Mouse (Mus musculus) heart, postnatal 36 days (tissue): ENCODE measurements around the gene Ap3d1. TPM values are rescaled to one million over a fixed set of nuclear protein-coding genes. Genes with fewer than 3 reads are reported as not detected.

ENCODE experiments used
- DNase-seq, 2 experiments: peaks; one replicate each; pipeline ENCODE4 v3.0.0; 2021 to 2022
- intact Hi-C: fragments of 180-260 bp; cut with DNase I; formaldehyde crosslinking; loops from one replicate; pipeline ENCODE4 v1.15.1; 2025
- total RNA-seq, 2 experiments: library from RNA; stranded (reverse); gene quantifications; 2 replicates each; pipeline ENCODE4 v1.2.3; 2021

Gene Ap3d1
- total RNA-seq, 2 experiments from 2014 or later, result 35.1 to 43.5 TPM

- intact Hi-C loops, result loop anchor here (1.0 kb wide), 1 partner anchor 10 kb away; no protein-coding TSS in a partner anchor
- no peak for DNase-seq
These were observed 67.1 kb downstream of the Ap3d1 start for GRCm38 (mm10) chr10:80674851-80675404.

- intact Hi-C loops, result loop anchor here (1.0 kb wide), 1 partner anchor 9 kb away; no protein-coding TSS in a partner anchor
- DNase-seq, result peak; percentile 69 to 75
These were observed 67.8 kb downstream of the Ap3d1 start for GRCm38 (mm10) chr10:80674161-80674711.

- no peak for DNase-seq
- intact Hi-C loops, result loop anchor here (1.0 kb wide), 1 partner anchor 8 kb away; no protein-coding TSS in a partner anchor
These were observed 68.4 kb downstream of the Ap3d1 start for GRCm38 (mm10) chr10:80673690-80674089.

- DNase-seq, result no peak
These were observed 70.0 kb downstream of the Ap3d1 start for GRCm38 (mm10) chr10:80671936-80672690.

GRCm38 (mm10) chr10:80671251-80671650, 70.8 kb downstream of the Ap3d1 start:
- no peak for DNase-seq
- intact Hi-C loops, result no loop called here

More at GRCm38 (mm10) chr10:80671936-80672690, 70.0 kb downstream of the Ap3d1 start:
- intact Hi-C loops, result no loop called here

- DNase-seq, result no peak
- intact Hi-C loops, result no loop called here
These were observed 71.5 kb downstream of the Ap3d1 start for GRCm38 (mm10) chr10:80670531-80670930.

- peak; percentile 70 to 76 for DNase-seq
- intact Hi-C loops, result no loop called here
These were observed 72.2 kb downstream of the Ap3d1 start for GRCm38 (mm10) chr10:80669737-80670485.

GRCm38 (mm10) chr10:80669018-80669417, 73.0 kb downstream of the Ap3d1 start:
- intact Hi-C loops, result no loop called here
- no peak for DNase-seq

- intact Hi-C loops, result no loop called here
- no peak for DNase-seq
These were observed 73.5 kb downstream of the Ap3d1 start for GRCm38 (mm10) chr10:80668614-80669013.

GRCm38 (mm10) chr10:80666837-80667412, 75.1 kb downstream of the Ap3d1 start:
- intact Hi-C loops, result no loop called here
- DNase-seq, result no peak

- DNase-seq, result no peak
- intact Hi-C loops, result loop anchor here (1.0 to 2.0 kb wide), 2 partner anchors 8 to 13 kb away; partner anchors contain the start of gene Mknk2
These were observed 75.9 kb downstream of the Ap3d1 start for GRCm38 (mm10) chr10:80665981-80666733.

- no peak for DNase-seq
- intact Hi-C loops, result loop anchor here (1.0 to 2.0 kb wide), 2 partner anchors 9 to 13 kb away; partner anchors contain the start of gene Mknk2
These were observed 76.6 kb downstream of the Ap3d1 start for GRCm38 (mm10) chr10:80665459-80665858.

- DNase-seq, result peak; percentile 85
- intact Hi-C loops, result loop anchor here (1.0 to 2.0 kb wide), 2 partner anchors 9 to 14 kb away; partner anchors contain the start of gene Mknk2
These were observed 77.1 kb downstream of the Ap3d1 start for GRCm38 (mm10) chr10:80665016-80665380.

GRCm38 (mm10) chr10:80664197-80665015, 77.7 kb downstream of the Ap3d1 start:
- intact Hi-C loops, result loop anchor here (1.0 to 2.0 kb wide), 2 partner anchors 10 to 14 kb away; partner anchors contain the start of gene Mknk2

GRCm38 (mm10) chr10:80663485-80664196, 78.4 kb downstream of the Ap3d1 start:
- intact Hi-C loops, result loop anchor here (2.0 kb wide), 1 partner anchor 15 kb away; the partner anchor contains the start of gene Mknk2
- no peak for DNase-seq

More at GRCm38 (mm10) chr10:80664197-80665015, 77.7 kb downstream of the Ap3d1 start:
- DNase-seq, result peak; percentile 88 to 92

- intact Hi-C loops, result loop anchor here (2.0 kb wide), 1 partner anchor 50 kb away; no protein-coding TSS in a partner anchor
- DNase-seq, result peak in 1 of 2 experiments; percentile 65
These were observed 80.9 kb downstream of the Ap3d1 start for GRCm38 (mm10) chr10:80661149-80661548.

GRCm38 (mm10) chr10:80659213-80659612, 82.9 kb downstream of the Ap3d1 start:
- intact Hi-C loops, result loop anchor here (1.0 kb wide), 1 partner anchor 25 kb away; no protein-coding TSS in a partner anchor
- peak; percentile 82 to 83 for DNase-seq

- intact Hi-C loops, result loop anchor here (1.0 kb wide), 2 partner anchors 25 to 81 kb away; no protein-coding TSS in a partner anchor
- no peak for DNase-seq
These were observed 83.2 kb downstream of the Ap3d1 start for GRCm38 (mm10) chr10:80658841-80659202.
